18 mouse cellular contexts compared by ENCODE assay signal in genomic region chr15:86590033-86590432, GRCm38 (mm10).
"Had no signal": no experiment of that assay in that cellular context is flagged by ENCODE, and none has a peak within 500 bp of the region (broad histone marks: within the 10 kb centered on the region; RNA-seq: fewer than 3 reads in every experiment).

No protein-coding gene starts in this region.

- H3K4me3 ChIP-seq: kidney, embryonic 15.5 days; limb, embryonic 12.5 days; limb, embryonic 15.5 days; midbrain, embryonic 13.5 days had no signal

- H3K27ac ChIP-seq: kidney, embryonic 15.5 days; limb, embryonic 12.5 days; limb, embryonic 15.5 days; liver, embryonic 14.5 days; macrophage; midbrain, embryonic 13.5 days had no signal

- ATAC-seq: liver, postnatal 0 days; lung, postnatal 0 days; midbrain, embryonic 13.5 days had no signal

- DNase-seq: kidney, adult 8-10 months; kidney, postnatal 10 days; kidney, postnatal 36 days; left cerebral cortex, postnatal 4 days; liver, postnatal 0 days; lung, embryonic 14.5 days; right cerebral cortex, postnatal 25 days; spleen, adult 18-20 months; thymus, adult 18-20 months; thymus, postnatal 36 days had no signal

- H3K9me3 ChIP-seq: kidney, embryonic 15.5 days; limb, embryonic 12.5 days; limb, embryonic 15.5 days; midbrain, embryonic 13.5 days had no signal

- H3K36me3 ChIP-seq: kidney, embryonic 15.5 days; limb, embryonic 12.5 days; limb, embryonic 15.5 days; midbrain, embryonic 13.5 days had no signal

- H3K9ac ChIP-seq: kidney, embryonic 15.5 days; limb, embryonic 12.5 days; limb, embryonic 15.5 days; liver, embryonic 14.5 days; liver, postnatal 0 days; lung, embryonic 14.5 days; midbrain, embryonic 13.5 days had no signal

- H3K4me2 ChIP-seq: kidney, embryonic 15.5 days; limb, embryonic 12.5 days; limb, embryonic 15.5 days; liver, embryonic 11.5 days; lung, embryonic 14.5 days; midbrain, embryonic 13.5 days had no signal

- H3K4me1 ChIP-seq: kidney, embryonic 15.5 days; limb, embryonic 12.5 days had no signal

- H3K27me3 ChIP-seq: kidney, embryonic 15.5 days; limb, embryonic 12.5 days; limb, embryonic 15.5 days; midbrain, embryonic 13.5 days had no signal
